Mouse (Mus musculus): ENCODE measurements around the gene Ccdc9. TPM values are rescaled to one million over a fixed set of nuclear protein-coding genes. Genes with fewer than 3 reads are reported as not detected.

Gene Ccdc9
- 100 to 1,000 TPM in 1 of 4 experiments, 10 to 100 TPM in 3; 48.7 to 119 (median 89.2) TPM for total RNA-seq (2022)

GRCm38 (mm10) chr7:16286026-16286961 lies at the start of gene Ccdc9:
Gene Ccdc9 (minus strand): TSS chr7:16286795.
- DNase-seq: peak; percentile 100

GRCm38 (mm10) chr7:16329146-16329545 lies 42.6 kb upstream of the Ccdc9 start:
- no peak for DNase-seq

- no peak for DNase-seq
Observed at GRCm38 (mm10) chr7:16326607-16326971, 40.0 kb upstream of the Ccdc9 start.

- DNase-seq: peak; percentile 81
Observed at GRCm38 (mm10) chr7:16325920-16326606, 39.5 kb upstream of the Ccdc9 start.

DNA sequence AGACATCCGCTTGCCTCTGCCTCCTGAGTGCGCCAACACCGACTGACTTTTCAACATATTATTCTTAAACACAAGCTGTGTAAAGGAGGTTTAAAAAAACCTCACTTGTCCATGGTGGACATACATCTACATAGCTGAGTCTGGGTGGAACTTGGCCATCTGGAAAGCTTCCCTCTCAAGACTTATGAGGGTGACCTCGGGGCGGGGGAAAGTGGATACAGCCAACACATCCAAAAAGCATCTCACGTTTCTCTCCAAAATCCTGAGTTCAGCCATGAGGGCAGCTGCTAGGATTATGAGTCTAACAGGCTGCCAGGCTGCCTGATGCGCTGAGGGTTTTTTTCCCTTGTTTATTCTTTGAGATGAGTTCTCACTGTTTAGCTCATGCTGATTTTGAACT lies 38.1 kb upstream of the Ccdc9 start:
- no peak for DNase-seq

DNA sequence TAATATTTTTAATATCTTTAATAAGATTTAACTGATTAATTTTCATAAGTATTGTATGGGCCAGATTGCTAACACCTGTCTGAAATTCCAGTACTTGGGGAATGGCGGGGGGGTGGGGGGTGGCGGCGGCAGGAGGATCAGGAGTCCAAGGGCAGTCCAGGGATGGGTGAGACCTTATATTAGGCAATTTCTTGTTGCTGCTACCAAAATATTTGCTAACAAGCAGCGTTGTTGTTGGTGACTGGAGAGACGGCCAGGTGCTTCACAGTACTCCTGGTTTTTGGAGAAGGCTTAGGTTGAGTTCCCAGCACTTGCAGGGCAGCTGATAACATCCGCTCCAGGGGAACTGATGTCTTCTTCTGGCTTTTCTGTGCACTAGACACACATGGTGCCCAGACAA lies 33.9 kb upstream of the Ccdc9 start:
- DNase-seq: no peak

GRCm38 (mm10) chr7:16319216-16319615 lies 32.6 kb upstream of the Ccdc9 start:
- no peak for DNase-seq

GRCm38 (mm10) chr7:16317094-16317493 lies 30.5 kb upstream of the Ccdc9 start:
- no peak for DNase-seq

GRCm38 (mm10) chr7:16315222-16315759 lies 28.7 kb upstream of the Ccdc9 start:
- DNase-seq: no peak

GRCm38 (mm10) chr7:16314221-16314775 lies 27.7 kb upstream of the Ccdc9 start:
- no peak for DNase-seq

DNA sequence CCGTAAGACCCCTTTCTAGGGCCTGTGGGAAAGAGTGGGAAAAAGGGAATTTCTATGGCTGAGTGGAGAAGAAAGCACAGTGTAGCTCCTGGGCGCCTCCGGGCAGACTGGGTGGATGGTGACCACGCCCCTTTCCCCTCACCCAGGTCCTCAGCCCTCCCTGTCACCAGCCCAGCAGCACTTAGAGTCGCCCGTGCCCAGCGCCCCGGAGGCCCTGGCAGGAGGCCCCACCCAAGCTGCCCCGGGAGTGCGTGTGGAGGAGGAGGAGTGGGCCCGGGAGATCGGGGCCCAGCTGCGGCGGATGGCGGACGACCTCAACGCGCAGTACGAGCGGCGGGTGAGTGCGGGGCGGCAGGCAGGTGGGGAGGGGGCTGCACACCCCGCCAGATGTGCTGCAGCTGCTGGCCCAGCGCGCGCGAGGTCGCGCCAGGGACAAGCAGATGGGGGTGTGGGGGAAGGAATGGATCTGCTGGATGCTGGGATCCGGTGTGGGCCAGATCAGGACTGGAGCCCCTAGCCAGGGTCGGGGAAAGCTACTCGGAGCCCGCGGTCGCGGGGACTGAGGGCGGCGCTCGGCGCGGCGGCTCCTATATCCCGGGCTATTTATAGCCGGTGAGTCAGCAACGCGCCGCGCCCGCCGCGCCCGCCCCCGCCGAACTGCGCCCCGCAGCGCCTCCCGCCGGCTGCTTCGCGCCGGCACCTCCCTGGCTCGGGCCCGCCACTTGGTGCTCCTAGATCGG lies 27.1 kb upstream of the Ccdc9 start:
- peak; percentile 71 for DNase-seq

DNA sequence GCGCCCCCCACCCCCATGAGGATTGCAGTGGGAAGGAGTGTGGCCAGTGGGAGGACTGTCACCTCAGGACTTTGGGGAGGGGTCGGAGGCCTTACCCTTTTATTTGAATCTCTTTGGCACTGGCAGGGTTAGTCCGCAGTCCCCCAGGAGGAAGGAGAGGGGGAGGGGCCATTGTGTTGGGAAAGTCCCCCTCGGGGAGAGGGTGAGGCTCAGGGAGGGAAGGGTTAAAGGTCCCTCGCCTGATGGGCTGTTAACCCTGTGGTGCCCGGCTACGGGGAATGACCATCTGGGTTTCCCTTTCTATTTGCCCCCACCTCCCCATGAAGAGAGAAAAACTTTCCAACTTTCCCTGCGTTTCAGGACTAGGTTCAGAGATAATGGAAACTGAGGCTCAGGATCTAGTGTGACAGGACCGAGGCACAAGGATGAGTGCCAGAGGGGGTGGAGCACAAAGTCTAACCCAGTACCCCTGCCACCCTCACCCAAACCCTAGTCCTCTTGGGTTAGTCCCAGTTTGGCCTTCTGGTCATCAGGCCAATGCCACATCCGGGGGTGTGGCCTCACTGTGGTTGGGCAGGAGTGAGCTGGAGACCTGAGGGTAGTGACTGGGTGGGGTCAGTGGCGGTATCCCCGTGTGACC lies 26.2 kb upstream of the Ccdc9 start:
- peak; percentile 78 for DNase-seq

- DNase-seq: peak; percentile 37
Observed at GRCm38 (mm10) chr7:16312011-16312671, 25.5 kb upstream of the Ccdc9 start.

GRCm38 (mm10) chr7:16311453-16312004 lies 24.9 kb upstream of the Ccdc9 start:
- no peak for DNase-seq

DNA sequence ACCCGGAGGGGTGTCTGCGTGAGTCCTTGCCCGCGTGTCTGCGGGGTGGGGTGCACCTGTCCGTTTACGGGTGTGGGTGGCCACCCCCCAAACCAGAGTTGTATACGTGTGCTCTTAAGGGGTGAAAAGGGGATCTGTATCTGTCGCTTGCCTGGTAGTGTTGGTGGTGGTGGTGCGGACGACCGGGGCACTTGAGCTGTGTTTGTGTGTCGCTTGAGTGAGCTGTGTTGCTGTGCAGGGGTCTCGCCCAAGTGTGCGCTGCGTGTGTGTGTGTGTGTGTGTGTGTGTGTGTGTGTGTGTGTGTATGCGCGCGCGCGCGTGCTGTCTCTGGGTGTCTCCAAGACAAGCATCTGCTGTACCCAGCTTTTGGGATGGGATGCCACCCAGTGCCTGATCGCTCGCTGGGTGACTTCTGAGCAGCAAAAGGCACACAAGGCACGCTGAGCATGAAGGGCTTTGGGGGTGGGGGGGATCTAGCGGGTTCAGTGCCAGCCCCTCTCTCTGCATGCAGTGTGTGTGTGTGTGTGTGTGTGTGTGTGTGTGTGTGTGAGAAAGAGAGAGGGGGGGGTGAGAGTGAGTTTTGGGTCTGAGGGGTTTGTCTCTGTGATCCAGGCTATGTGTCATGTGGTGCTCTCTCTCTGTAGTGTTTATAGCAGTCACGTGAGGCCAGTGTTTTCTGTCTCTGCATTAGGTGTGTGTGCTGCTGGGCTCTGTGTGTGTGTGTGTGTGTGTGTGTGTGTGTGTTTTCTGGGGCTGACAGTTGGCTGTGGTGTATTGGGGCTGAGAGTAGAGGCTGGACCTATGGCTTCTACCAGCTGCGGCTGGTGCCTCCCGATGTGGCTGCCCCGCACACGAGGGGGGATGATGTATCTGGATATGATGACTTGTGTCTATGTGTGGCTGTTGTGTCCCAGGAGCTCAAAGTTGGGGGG lies 24.2 kb upstream of the Ccdc9 start:
- DNase-seq: no peak

- DNase-seq: peak; percentile 76
Observed at GRCm38 (mm10) chr7:16310020-16310520, 23.5 kb upstream of the Ccdc9 start.

GRCm38 (mm10) chr7:16309318-16310019 lies 22.9 kb upstream of the Ccdc9 start:
- DNase-seq: peak; percentile 86

DNA sequence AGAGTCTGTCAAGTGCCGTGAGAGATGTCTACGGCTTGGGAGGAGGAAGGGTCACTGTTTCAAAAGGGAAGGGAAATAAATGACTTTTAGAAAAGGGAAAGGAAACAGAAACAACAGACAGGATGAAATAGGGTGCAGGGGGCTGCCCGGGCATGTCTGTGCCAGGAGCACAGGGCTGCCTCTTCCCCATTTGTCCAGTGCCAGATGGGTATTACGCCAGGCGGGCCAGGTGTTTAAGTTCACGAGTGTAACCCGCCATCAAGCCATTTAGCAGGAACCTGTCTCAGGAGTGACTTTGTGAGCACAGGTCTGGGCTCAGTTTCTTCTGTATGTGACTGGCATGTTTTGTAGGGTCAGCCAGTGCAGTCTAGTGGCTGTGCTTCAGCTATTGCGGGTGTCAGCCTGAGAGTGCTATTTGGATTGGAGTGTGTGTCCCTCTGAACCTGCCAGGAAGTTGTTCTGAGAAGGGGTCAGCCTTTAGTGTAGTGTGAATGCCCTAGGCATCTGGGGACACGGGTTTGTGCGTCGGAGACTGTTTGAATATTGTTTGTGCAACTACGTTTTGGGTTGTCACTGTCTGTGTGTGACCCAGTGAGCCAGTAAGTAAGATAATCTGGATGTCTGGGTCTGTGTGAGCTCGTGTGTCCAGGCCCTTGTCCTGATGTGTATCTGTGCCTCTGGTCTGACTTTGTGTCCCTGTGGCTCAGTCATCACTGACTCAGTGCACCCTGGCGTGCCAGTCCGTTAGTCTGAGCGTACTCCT lies 22.1 kb upstream of the Ccdc9 start:
- DNase-seq: no peak

All from adrenal gland, adult 8-10 months (tissue).